Mouse (Mus musculus) liver, adult 2 months (tissue): ENCODE data around the gene Amfr.

Experiments
- CTCF ChIP-seq: fragments of 200-500 bp; IDR thresholded peaks from 2 replicates; pipeline ENCODE4 v1.5.1; 2011; ENCODE audit warnings: low read depth, low read length, control low read depth
- POLR2A ChIP-seq: fragments of 200-500 bp; IDR thresholded peaks from 2 replicates; pipeline ENCODE4 v1.6.1; 2011; ENCODE audit warnings: low read length, control low read depth; ENCODE audit not compliant: insufficient read depth; ENCODE audit errors: extremely low read depth

- TF ChIP-seq CTCF = no peak
- TF ChIP-seq POLR2A = no peak
Observed at GRCm38 (mm10) chr8:94033601-94034000, 21.0 kb upstream of the Amfr start.
